Comparison of ENCODE assay signal across 12 mouse cellular contexts in genomic region chr11:32027474-32028342, GRCm38 (mm10). TPM values are rescaled to one million over a fixed set of nuclear protein-coding genes. Genes with fewer than 3 reads are reported as not detected.
DNase-seq lines count a peak whose midpoint lies in the region; ATAC-seq and TF ChIP-seq lines count a peak whose summit lies in the region.
"Had no signal": no experiment of that assay in that cellular context is flagged by ENCODE, and none has a peak within 500 bp of the region (broad histone marks: within the 10 kb centered on the region; RNA-seq: fewer than 3 reads in every experiment).

No protein-coding gene starts in this region.

- no peak overlapping the region for H3K4me3 ChIP-seq in hindbrain, embryonic 11.5 days (ENCODE audit: low read depth, low read length)
- no peak overlapping the region for H3K4me3 ChIP-seq in hindbrain, embryonic 10.5 days
- H3K4me3 ChIP-seq in embryonic facial prominence, embryonic 14.5 days (ENCODE audit: low read depth, low read length) = no peak overlapping the region
- no peak overlapping the region for H3K4me3 ChIP-seq in olfactory bulb, adult 2 months (ENCODE audit: insufficient read depth, low read depth, low read length)
- H3K4me3 ChIP-seq: myocyte had no signal

- DNase-seq in hindbrain, embryonic 11.5 days (ENCODE audit: low spot score) = peak; percentile 57
- DNase-seq in hindbrain, embryonic 10.5 days (ENCODE audit: low spot score) = no peak
- peak; percentile 64 for DNase-seq in embryonic facial prominence, embryonic 14.5 days (ENCODE audit: low spot score)
- DNase-seq in layer of hippocampus, adult 9-11 months = peak; percentile 88
- no peak for DNase-seq in adrenal gland, postnatal 4 days (ENCODE audit: low spot score in 2 of 2)
- DNase-seq in heart, postnatal 4 days = no peak
- DNase-seq in cerebellum, adult 11 months = no peak
- DNase-seq: B cell, adult 2 months; kidney, adult 8-10 months had no signal

- no peaks in the 10 kb centered on the region for H3K27me3 ChIP-seq in hindbrain, embryonic 11.5 days (ENCODE audit: control insufficient read depth, insufficient read depth, low read length)
- H3K27me3 ChIP-seq in hindbrain, embryonic 10.5 days (ENCODE audit: insufficient read depth, poor library complexity, severe bottlenecking) = no peaks in the 10 kb centered on the region
- H3K27me3 ChIP-seq in embryonic facial prominence, embryonic 14.5 days (replicated peaks; ENCODE audit: control insufficient read depth, insufficient read depth, low read length) = no peaks in the 10 kb centered on the region

- TF ChIP-seq POLR2A in olfactory bulb, adult 2 months (IDR thresholded peaks at IDR 0.05; ENCODE audit: insufficient read depth, low read depth, low read length) = no peak

- no peak overlapping the region for H3K4me2 ChIP-seq in hindbrain, embryonic 11.5 days (replicated peaks; ENCODE audit: low read depth, low read length)
- no peak overlapping the region for H3K4me2 ChIP-seq in embryonic facial prominence, embryonic 14.5 days (ENCODE audit: low read depth, low read length)

- WGBS in hindbrain, embryonic 11.5 days = 56% methylated on average over 7 of the region's 7 CpGs
- WGBS in hindbrain, embryonic 10.5 days = 65% methylated on average over 7 of the region's 7 CpGs
- 58% methylated on average over 7 of the region's 7 CpGs for WGBS in embryonic facial prominence, embryonic 14.5 days
- 21% methylated on average over 7 of the region's 7 CpGs for WGBS in olfactory bulb, adult 2 months

- no peak for TF ChIP-seq CTCF in olfactory bulb, adult 2 months (IDR thresholded peaks at IDR 0.05; ENCODE audit: insufficient read depth, low read depth, low read length)

- H3K9me3 ChIP-seq in hindbrain, embryonic 11.5 days (ENCODE audit: control insufficient read depth, low read length) = no peaks in the 10 kb centered on the region
- no peaks in the 10 kb centered on the region for H3K9me3 ChIP-seq in hindbrain, embryonic 10.5 days
- no peaks in the 10 kb centered on the region for H3K9me3 ChIP-seq in embryonic facial prominence, embryonic 14.5 days (ENCODE audit: control insufficient read depth, low read length)

- H3K9ac ChIP-seq in hindbrain, embryonic 11.5 days (ENCODE audit: low read depth, low read length) = no peak overlapping the region
- H3K9ac ChIP-seq in embryonic facial prominence, embryonic 14.5 days (ENCODE audit: low read depth, low read length) = no peak overlapping the region
- H3K9ac ChIP-seq: liver, embryonic 14.5 days had no signal

- H3K27ac ChIP-seq in hindbrain, embryonic 11.5 days (ENCODE audit: low read depth, low read length) = 0 out of 2 replicates have a peak overlapping the region, but pooled peaks have one; percentile 20
- no peak overlapping the region for H3K27ac ChIP-seq in hindbrain, embryonic 10.5 days
- no peak overlapping the region for H3K27ac ChIP-seq in embryonic facial prominence, embryonic 14.5 days (replicated peaks; ENCODE audit: low read depth, low read length)
- peak overlapping the region; percentile 86 for H3K27ac ChIP-seq in olfactory bulb, adult 2 months (ENCODE audit: insufficient read depth, low read depth, low read length)
- H3K27ac ChIP-seq: liver, embryonic 14.5 days had no signal

- no peaks in the 10 kb centered on the region for H3K36me3 ChIP-seq in hindbrain, embryonic 11.5 days (ENCODE audit: control insufficient read depth, insufficient read depth, low read length)
- peaks cover 4% of the 10 kb centered on the region; the same call in 1 of the 2 replicates for H3K36me3 ChIP-seq in hindbrain, embryonic 10.5 days
- no peaks in the 10 kb centered on the region for H3K36me3 ChIP-seq in embryonic facial prominence, embryonic 14.5 days (ENCODE audit: control insufficient read depth, insufficient read depth, low read length)

- ATAC-seq in hindbrain, embryonic 11.5 days (ENCODE audit: low FRiP score) = peak; percentile 88
- peak; percentile 79; the same call in 1 of the 2 replicates for ATAC-seq in embryonic facial prominence, embryonic 14.5 days (ENCODE audit: low read depth)

- H3K4me1 ChIP-seq in hindbrain, embryonic 11.5 days (replicated peaks; ENCODE audit: control insufficient read depth, insufficient read depth, low read length) = peaks cover 3% of the 10 kb centered on the region
- peaks cover 25% of the 10 kb centered on the region for H3K4me1 ChIP-seq in hindbrain, embryonic 10.5 days (replicated peaks)
- H3K4me1 ChIP-seq in embryonic facial prominence, embryonic 14.5 days (ENCODE audit: control insufficient read depth, insufficient read depth, low read length) = 0 out of 2 replicates have a peak, but pooled peaks cover 5% of the 10 kb centered on the region
- peaks cover 44% of the 10 kb centered on the region for H3K4me1 ChIP-seq in olfactory bulb, adult 2 months (ENCODE audit: control insufficient read depth, insufficient read depth, low read length)

RNA-seq across cellular contexts. Expression of gene Nsg2, which starts 27.4 kb away (rescaled TPM):
- polyA plus RNA-seq in hindbrain, embryonic 11.5 days (2014; fragmentation: Nextera tagmentation; extraction: Ambion mirVana) = 44.3 and 44.9 TPM in 2 replicates
- polyA plus RNA-seq in hindbrain, embryonic 10.5 days (2016; fragmentation: Nextera tagmentation; extraction: Ambion mirVana) = 26.5 and 76.8 TPM in 2 replicates
- polyA plus RNA-seq in embryonic facial prominence, embryonic 14.5 days (2014; fragmentation: Nextera tagmentation; extraction: Ambion mirVana) = 3.7 and 4.2 TPM in 2 replicates
- 206 and 450 TPM in 2 replicates for polyA plus RNA-seq in olfactory bulb, adult 2 months (2012; ENCODE audit: insufficient read depth, insufficient read length, low replicate concordance, missing spikeins)
- total RNA-seq in adrenal gland, postnatal 4 days (2021) = 10 to 100 TPM; 58.2 to 64.7 TPM
- total RNA-seq in heart, postnatal 4 days (2021) = 1 to 10 TPM; 4.1 to 4.8 TPM

Comparison
In these comparisons a context has a peak if more than half of its experiments do, and no peak if none do; other contexts are left out.
1. DNase-seq: peak in hindbrain, embryonic 11.5 days (single experiment), embryonic facial prominence, embryonic 14.5 days (single experiment) and layer of hippocampus, adult 9-11 months (single experiment); none in hindbrain, embryonic 10.5 days (single experiment), adrenal gland, postnatal 4 days (0 of 2), heart, postnatal 4 days (single experiment) and cerebellum, adult 11 months (single experiment).
2. H3K27ac ChIP-seq: peak in hindbrain, embryonic 11.5 days (single experiment) and olfactory bulb, adult 2 months (single experiment); none in hindbrain, embryonic 10.5 days (single experiment) and embryonic facial prominence, embryonic 14.5 days (single experiment).